Mouse (Mus musculus) retina, postnatal 7 days (tissue): ENCODE measurements at regions not wholly inside any gene's neighbourhood (a gene's known extent, or its start where the extent isn't known, plus 50 kb on each side); places are given as distances from the start of the nearest gene placed in this dataset.

Experiments used
- DNase-seq: peaks from one replicate; pipeline ENCODE4 v3.0.0-alpha.2; 2012; ENCODE audit warnings: low read depth, low spot score

DNA sequence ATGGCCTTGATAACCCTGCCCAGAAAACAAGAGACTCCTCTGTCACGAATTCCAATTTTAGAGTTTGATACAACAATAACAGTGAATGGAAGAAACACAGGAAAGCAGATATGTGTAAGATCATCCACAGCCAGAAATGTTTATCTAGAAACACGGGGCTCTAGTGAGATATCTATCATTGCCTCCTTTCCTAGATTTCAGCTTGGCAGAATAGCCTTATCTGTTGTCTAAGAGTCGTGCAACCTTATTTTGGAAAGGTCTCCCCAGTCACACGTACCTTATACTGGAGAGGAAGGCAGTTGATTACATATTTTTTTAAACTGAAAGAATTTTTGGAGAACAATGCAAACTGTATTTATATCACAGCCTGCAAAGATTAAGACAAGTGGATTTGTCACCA lies 61.6 kb downstream of the Gm10295 start:
- no peak for DNase-seq

GRCm38 (mm10) chr7:71289266-71289665 lies 62.0 kb downstream of the Gm10295 start:
- no peak for DNase-seq

DNA sequence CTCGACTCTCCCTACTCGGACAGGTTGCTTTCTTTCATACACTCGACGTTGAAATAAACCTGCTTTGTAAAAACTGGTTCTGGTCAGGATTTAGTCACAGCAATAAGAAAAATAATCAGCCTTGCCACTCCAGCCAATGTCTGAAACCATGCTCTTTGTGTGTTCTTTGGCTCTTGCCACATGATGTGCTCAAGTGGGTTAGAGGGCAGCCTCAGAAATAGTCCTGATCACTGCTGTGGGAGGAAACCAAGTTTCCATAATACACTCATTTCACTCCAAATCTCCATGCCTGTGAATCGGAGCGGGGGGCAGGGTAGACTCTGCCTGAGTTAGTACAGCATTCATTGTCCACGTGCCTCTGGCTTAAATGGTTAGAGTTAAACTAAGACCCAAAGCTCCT lies 63.8 kb downstream of the Gm10295 start:
- no peak for DNase-seq

DNA sequence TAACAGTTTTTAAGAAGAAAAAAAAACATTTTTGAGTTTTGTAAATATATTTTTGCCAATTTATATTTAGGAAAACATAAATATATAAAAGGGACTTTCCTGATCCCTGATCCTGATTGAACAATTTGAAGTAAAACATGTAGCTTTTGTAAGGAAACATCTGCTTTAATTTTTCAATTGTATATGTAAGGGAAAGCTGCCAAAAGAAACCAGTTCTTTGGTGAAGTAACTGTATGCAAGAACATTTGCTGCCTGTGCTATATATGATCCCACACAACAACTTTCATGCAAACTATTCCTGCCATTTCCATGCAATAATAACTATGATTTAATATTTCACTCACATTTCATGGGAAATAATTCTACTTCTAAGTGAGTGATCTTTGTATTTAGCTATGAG lies 67.0 kb downstream of the Gm10295 start:
- no peak for DNase-seq

DNA sequence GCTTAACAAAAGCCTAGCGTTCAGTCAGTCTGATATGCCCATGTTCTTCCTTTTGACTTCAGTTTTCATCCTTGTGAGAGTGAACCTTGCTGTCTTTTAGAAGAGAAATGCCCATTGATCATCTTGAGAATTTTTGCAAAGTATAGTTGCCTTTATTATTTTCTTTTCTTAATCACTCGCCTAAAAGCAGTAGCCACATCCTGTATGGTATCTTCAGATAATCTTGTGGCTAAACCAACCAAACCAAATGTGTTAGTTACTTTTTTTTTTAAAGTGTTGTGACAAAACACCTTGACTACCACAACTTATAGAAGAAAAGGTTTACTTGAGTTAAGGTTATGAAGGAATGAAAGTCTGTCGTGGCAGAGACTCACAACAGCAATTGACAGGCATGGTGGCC lies 67.9 kb downstream of the Gm10295 start:
- no peak for DNase-seq

- DNase-seq = no peak
Measured at GRCm38 (mm10) chr7:71266101-71266500, 85.2 kb downstream of the Gm10295 start.

DNA sequence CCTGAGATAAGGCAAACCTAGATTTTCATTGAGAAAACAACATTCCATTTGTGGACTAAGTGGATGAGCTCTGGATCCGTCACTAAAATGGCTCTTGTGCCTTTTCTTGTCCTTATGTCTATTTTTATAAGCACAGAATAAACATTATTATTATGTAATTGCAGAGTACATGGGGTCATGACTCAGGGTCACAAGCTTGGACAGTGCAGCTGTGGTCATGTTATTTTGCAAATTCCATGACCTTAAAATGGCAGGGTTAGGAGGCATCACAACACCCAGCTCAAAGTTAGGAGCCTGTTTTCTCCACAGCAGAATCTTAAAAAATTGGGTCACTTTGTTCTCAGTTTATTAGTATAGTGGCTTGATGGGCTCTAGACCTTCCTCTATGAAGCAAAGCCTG lies 87.2 kb downstream of the Gm10295 start:
- DNase-seq = no peak

DNA sequence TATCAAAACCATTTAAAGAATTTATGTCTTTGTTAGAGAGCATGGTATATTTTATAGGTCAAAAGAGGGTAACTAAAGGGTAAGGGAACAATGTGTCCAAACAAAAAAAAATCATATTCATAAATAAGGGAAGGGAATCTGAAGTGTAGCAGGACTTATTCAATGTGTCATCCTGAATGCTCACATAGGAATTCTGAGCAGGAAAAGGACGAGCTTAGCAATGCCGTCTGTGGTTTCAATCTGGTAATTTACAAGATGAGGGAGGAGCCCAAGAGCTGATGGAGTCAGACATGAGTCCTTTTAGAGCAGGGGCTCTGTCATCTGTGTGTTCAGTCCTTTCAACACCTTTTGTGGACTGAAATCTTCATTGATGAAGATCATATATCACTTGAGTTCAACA lies 101.6 kb downstream of the Gm10295 start:
- no peak for DNase-seq

GRCm38 (mm10) chr7:71249216-71249615 lies 102.1 kb downstream of the Gm10295 start:
- no peak for DNase-seq

GRCm38 (mm10) chr7:71247922-71248321 lies 103.4 kb downstream of the Gm10295 start:
- no peak for DNase-seq

- DNase-seq = no peak
Measured at GRCm38 (mm10) chr7:71242379-71242911, 108.8 kb downstream of the Gm10295 start.

DNA sequence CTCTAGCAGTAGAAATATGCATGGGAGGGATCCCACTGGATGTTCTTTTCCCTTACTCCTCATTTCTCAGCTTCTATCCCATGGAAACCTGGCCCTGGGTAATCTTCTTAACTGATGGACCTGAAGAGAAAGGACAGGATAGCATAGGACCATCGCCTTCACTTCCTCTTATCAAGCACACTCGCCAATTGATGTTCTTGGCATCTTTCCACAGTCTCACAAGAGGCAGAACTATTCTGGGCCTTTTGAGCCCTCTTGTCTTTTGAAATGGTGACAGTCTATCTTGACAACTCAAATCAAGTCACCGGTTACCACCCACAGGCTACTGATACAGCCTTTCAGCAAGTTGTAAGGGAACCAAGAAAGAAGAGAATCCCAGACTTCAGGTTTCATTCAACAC lies 112.1 kb downstream of the Gm10295 start:
- DNase-seq = no peak

DNA sequence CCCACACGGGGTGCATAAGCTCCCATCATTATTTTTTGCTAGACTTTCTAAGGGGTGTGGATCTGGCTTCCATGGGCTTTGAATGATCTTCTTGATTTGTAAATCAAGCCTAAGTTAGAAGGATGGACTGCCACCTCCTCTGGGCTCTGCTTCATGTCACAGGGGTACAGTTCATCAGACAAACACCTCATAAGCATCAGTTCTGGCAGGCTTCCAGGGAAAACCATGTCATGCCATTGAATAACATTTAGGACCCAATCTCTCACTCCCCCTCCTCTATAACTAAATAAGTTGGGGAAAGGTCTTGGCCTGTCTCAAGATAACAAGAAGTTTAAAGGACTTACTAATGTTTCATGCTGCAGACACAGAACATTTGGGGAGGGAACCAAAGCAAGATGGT lies 115.0 kb downstream of the Gm10295 start:
- DNase-seq = no peak

DNA sequence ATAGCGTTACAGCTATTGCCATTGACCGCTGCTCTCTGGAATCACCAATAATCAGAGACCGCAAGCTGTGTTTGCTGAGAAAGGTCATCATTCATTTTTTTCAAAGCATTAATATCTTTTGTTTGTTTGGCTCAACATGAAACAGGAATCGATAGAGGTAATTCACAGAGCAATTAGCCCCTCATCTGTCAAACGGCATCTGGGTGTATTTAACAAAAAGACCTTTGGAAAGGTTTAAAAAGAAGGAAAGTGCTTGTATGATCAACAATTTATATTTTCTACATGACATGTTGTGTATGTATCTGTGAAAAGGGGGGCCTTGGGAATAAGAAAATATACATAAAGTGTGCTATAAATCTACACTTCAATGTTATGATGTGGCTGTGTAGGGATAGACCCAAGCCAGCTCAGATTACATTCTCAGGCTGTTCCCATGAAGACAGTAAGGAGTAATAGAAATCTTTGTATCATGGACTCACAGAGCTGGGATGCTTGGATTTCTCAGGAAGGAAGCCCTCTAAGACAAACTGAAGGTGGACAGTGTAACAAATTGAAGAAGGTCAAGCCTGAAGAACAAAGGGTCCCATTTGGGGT lies 117.0 kb downstream of the Gm10295 start:
- DNase-seq = no peak

- DNase-seq = no peak
Measured at GRCm38 (mm10) chr7:71232821-71233815, 118.2 kb downstream of the Gm10295 start.

- no peak for DNase-seq
Measured at GRCm38 (mm10) chr7:71230901-71231477, 120.3 kb downstream of the Gm10295 start.

GRCm38 (mm10) chr7:71229183-71229582 lies 122.1 kb downstream of the Gm10295 start:
- DNase-seq = no peak

GRCm38 (mm10) chr7:71224320-71224865 lies 126.9 kb downstream of the Gm10295 start:
- no peak for DNase-seq

DNA sequence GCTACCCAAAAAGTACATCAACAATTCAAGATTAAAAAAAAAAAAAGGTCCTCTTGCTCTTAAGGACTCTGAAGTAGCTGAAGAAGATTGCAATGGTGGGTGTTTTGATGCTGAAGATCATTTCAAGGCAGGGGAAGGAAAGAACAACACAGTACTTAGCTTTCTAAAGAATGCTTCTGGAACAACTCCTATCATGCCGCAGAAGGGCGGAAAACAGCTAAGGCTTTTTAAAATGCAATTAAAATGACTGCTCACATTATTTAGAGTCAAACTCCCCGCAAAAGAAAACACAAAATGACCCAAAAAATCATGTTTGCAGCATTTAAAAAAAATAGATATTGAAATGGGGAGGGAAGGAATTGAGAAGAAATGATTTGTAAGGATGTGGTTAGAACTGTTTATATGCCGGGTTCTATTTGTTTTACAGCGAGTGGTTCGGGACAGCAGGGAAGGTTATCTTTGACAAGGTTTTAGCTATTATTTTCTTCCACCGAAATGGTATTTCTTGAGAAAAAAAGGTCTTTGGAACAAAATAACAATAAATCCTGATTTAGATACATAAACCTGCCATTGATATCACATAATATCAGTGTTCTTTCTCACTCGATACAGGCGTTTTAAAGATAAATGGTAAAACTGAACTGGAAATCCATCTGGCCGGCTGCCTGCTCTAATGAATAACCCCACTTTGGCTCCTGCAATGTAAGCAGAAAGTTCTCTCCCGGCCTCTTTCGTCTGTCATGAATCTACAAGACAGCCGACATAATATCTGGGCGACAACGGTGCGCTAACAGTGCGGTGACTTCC lies 127.6 kb downstream of the Gm10295 start:
- no peak for DNase-seq

DNA sequence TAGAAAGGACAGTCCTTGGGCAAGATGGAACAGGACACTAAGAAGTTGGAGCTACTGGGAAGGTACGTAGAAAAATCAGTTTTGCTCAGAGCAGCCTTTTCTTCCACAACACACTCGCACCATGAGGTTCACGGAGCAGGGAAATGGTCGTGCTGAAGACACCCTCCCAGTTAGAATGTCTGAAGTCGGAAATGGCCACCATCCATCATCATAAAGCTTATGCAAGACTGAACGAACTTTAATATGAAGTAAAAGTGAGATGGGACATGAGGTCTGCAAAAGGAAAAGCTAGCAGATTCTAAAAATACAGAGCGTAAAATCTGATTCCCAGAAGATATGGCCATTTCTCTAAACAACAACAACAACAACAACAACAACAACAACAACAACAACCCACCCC lies 133.9 kb downstream of the Gm10295 start:
- DNase-seq = no peak

DNA sequence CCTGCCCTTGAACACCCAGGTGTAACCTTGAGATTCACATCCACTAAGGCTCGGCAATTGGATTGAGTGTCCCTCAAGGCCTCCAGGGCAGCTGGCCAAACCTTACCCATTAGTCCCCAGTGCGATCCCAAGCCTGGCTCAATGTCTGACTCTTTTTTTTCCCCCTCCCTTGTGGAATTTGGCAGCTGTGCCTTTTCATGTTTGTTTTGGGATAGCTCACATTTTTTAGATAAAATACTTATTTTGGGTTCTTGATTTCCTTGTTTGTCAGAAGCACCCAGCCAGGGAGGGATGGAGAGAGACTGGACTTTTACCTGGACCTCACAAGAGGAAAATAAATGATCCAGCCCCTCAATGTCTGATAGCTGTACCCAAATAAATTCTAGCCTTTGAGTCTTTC lies 134.5 kb downstream of the Gm10295 start:
- no peak for DNase-seq
